Mouse (Mus musculus) adrenal gland, adult 2 months (tissue): ENCODE data around the gene Hspa8. TPM values are rescaled to one million over a fixed set of nuclear protein-coding genes. Genes with fewer than 3 reads are reported as not detected.
"Not testable (repeated sequence)": the region's sequence is repeated elsewhere in the genome, so short reads cannot be mapped to it uniquely, and the experiment has no call there.

ENCODE experiments used
- DNase-seq: peaks from one replicate; pipeline ENCODE4 v3.0.0; 2021
- polyA plus RNA-seq: library from polyadenylated mRNA; depleted of rRNA; stranded (reverse); fragments of >200 nt; gene quantifications from 2 replicates; pipeline ENCODE4 v1.2.3, GENCODE M21; 2012
- total RNA-seq, 2 experiments: library from RNA; stranded (reverse); gene quantifications; 2 replicates each; pipeline ENCODE4 v1.2.3; 2021

Gene Hspa8
- total and polyA plus RNA-seq, 3 experiments = 1,424 to 4,193 (median 2,267) TPM

DNA sequence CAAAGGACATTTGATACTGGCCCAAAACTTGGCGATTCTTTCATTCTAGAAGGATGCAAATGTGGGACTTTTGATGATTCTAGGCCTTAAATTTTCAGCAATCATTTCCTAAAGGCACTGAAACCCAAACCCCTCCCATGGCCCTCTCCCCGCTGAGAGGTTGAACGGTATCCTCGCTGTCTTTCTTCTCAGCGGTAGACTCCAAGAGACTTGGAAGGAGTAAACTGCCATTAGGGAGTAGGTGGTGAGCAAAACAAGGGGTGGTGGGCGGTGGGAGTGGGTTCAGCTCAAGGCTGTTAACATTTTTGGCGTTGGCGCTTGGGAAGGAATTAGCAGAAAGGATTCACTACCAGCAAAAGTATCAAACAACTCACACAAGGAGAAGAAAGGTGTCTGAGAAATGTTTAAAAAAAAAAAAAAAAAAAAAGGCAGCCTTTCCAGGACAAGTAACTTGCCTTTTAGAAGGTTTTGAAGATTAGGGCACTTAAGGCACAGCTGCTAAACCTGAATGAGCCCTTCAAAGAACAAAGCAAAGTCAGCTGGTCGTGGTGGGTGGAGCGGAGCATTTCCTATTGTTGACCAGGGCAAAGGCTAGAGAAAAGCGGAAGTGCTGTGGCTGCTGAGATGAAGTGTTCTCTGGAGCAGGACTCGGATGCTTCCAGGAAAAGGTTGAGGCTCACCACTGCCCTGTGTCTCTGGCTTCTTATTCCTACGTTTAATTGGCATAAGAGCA lies 17.0 kb upstream of the Hspa8 start:
- DNase-seq = peak; percentile 64

DNA sequence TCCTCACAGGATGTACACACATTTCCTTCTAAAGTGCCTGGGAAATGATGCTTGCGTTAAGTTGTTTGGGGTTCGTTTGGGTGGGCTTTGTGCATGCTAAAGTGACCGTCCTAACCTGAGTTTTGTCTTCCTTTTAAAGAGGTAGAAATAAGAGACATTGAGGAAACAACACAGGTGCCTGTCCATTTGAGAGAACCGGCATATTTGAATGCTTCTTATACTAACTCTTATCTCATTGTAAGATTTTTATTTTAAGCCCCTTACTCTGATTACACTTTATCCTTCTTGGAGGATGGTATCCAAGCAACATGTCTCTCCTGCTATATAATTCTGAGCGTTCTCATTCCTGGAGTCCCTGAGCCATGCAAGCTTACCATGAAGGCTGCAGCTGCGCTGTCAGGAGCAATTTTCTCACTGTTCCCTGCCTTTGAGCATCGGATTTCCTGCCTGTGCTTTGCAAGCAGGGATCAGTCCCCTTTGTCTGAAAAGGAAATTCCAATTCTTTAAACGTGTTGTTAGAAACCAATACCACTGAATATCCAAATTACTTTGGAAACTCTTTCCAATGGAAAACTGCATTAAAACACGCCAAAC lies 16.3 kb upstream of the Hspa8 start:
- no peak for DNase-seq

DNA sequence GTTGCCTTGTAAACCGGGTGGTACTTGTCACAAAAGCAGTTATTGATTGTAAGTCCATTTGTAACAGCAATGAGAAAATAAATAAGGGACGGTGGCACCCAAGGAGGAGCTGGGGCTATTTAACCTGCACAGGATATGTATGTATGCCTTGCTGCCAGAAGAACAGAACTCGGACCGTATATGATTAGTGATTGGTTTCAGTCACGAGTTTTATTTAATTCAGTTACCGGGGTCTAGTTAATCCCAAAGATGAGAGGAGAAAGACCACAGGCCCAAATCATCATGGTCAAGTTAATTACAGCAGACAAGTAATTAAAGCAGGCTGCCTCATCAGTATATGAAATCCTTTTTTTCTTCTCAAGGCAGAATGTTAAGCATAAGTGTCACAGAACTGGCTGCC lies 15.3 kb upstream of the Hspa8 start:
- DNase-seq = no peak

DNA sequence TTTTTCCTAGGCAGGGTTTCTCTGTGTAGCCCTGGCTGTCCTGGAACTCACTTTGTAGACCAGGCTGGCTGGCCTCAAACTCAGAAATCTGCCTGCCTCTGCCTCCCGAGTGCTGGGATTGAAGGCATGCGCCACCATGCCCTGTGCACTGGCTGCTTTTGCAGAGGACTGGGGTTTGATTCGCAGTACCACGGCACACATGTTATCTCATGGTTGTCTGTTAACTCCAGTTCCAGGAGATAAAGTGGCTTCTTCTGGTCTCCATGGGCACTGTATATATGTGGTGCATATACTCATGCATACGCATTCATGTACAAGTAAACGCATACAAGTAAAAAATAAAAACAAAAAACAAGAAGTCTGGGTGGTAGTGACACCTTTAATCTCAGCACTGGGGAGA lies 14.0 kb upstream of the Hspa8 start:
- DNase-seq = not testable (repeated sequence)

DNA sequence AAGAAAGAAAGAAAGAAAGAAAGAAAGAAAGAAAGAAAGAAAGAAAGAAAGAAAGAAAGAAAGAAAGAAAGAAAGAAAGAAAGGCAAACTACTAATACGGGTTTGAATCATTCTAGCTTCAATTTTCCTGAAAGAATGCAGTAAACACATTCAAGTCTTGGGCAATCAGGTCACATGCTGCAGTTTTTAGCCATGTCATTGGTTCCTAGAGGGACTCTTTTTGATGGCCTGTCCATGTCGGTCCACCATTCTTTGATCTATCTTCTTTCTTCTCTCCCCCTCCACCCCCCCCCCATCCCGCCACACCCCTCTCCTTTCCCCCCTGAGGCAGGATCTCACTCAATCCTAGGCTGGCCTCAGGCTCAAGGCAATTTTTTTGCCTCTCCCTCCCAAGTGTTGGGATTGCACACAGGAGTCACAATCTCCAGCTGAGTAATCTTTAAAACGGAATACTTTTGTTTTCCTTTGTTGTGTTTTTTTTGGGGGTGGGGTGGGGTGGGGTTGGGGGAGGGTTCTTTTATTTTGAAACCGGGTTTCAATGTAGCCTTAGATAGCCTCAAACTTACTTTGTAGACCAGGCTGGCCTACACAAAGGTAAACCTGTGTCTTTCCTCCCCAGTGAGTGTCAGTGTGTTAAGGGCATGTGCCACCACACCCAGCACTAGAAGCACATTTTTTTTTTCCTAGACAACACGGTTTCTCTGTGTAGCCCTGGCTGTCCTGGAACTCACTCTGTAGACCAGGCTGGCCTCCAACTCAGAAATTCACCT lies 8.7 kb upstream of the Hspa8 start:
- DNase-seq = no peak

DNA sequence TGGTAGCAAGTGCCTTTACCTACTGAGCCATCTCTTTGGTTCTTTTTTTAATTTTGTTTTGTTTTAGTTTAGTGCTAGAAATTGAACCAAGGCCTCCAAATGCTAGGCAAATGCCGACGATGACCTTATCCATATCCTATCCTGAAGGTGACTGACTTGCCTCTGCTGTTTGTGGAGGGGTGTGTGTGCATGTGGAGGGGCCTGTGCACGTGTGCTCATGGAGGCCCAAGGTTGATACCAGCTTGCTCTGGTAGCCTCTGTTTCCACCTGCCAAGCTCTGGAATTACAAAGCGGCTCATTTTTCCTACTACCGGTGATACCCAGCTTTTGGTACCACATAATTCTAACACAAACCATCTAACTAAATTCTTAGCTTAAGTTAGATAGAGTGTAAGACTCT lies 7.2 kb upstream of the Hspa8 start:
- DNase-seq = no peak

GRCm38 (mm10) chr9:40794251-40794650 lies 6.5 kb upstream of the Hspa8 start:
- peak; percentile 4 for DNase-seq

DNA sequence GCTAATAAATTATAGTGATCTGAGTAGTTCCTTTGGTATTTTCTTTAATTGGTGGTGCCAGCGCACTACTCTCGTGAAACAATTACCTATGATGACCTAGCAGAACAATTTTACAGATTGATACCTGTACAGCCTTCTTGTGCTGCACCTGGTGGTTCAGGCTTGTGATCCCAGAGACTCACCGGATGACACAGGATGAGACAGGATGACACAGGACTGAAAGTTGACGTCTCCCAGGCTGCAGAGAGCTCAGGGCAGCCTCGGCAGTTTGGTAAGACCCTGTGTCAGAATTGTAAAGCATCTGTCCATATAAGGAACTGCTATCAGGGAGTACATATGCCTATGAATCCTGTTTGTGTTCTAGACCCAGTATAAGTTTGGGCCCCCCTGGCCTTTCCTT lies 5.9 kb upstream of the Hspa8 start:
- DNase-seq = no peak

DNA sequence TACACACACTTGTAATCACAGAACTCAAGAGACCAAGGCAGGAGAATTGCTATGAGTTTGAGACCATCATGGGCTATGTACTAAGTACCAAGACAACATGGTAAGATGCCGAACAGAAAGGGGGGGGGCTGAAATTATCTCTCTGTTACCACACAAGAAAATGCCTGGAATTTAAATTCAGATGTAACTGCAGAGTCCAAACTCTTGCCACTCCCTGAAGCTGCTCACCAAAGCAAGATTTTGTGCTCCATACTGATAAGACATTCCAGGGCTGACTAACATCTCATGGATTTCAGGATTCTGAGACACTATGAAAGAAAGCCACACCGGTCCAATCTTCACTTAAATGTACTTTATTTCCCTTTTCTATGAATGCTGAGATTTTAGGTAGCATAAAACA lies 5.2 kb upstream of the Hspa8 start:
- DNase-seq = no peak

DNA sequence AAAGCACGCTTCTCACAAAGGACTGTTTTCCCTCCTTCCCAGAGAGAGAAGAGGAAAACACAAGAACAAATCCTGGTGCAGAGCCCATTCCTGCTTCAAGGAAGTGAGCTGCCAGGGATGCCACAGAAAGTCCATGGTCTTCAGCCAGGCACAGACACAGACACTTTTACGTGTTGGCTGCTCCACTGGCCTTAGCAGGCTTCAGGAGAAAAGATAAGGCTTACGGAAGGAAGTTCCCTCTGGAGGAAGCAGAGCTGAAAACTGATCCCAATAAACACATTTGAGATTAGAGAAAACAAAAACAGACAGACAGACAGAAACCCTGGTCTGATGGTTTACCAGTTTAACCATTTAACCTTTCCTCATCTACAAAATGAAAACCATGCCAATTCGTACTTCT lies 4.7 kb upstream of the Hspa8 start:
- peak; percentile 5 for DNase-seq

GRCm38 (mm10) chr9:40798247-40798960 lies 2.4 kb upstream of the Hspa8 start:
- DNase-seq = no peak

- peak; percentile 25 for DNase-seq
These were observed 1.7 kb upstream of the Hspa8 start for GRCm38 (mm10) chr9:40799112-40799511.

DNA sequence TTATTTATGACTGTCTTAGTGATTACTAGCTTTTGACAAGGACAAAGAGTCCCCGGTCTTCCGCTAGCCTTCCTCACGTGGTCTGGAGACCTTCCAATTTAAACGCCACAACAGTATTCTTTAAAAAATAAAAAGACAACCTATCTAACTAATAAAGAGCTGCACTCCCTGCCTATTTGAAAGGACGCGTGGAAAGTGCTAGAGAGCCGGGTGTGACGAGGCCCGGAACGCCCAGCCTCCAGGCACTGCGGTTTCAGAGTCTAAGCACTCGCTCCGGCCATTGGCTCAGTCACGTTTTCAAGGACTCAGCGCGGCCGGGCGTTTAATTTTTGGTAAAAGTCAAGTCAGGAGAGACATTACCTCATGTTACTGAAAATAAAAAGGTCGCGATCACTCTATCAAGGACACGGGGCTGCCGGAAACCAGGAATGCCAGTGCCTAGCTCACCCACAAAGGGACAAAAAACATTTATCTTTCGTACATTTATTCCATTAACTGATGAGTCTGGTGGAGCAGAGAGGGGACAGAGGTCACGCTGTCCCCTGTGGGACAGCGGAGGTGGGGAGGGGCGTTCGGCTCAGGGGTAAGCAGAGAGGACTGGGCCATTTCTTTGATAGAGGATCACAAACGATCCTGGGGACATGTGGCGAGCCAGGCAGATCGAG lies 815 bp upstream of the Hspa8 start:
- peak; percentile 93 for DNase-seq

GRCm38 (mm10) chr9:40801614-40802532 lies 1.1 kb downstream of the Hspa8 start:
- peak; percentile 66 for DNase-seq

DNA sequence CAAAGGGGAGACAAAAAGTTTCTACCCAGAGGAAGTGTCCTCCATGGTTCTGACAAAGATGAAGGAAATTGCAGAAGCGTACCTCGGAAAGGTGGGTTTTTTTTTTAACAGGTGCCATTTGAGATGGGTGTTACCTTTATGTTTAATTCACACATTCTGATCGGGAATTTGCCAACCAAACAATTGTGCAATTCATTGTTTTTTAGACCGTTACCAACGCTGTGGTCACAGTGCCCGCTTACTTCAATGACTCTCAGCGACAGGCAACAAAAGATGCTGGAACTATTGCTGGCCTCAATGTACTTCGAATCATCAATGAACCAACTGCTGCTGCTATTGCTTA lies 1.7 kb downstream of the Hspa8 start:
- DNase-seq = peak; percentile 11

DNA sequence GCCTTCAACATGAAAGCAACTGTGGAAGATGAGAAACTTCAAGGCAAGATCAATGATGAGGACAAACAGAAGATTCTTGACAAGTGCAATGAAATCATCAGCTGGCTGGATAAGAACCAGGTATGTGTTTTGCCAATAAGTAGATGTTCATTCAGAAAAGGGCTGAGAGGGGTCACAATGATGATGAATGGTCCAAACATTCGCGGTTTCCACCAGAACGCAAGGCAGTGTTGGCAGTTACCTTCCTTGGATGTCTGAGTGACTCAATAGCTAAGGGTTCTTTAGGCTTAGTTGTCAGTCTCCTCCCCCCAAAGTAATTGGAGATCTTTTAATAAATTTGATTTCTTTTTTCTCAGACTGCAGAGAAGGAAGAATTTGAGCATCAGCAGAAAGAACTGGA lies 3.8 kb downstream of the Hspa8 start:
- DNase-seq = peak; percentile 10

DNA sequence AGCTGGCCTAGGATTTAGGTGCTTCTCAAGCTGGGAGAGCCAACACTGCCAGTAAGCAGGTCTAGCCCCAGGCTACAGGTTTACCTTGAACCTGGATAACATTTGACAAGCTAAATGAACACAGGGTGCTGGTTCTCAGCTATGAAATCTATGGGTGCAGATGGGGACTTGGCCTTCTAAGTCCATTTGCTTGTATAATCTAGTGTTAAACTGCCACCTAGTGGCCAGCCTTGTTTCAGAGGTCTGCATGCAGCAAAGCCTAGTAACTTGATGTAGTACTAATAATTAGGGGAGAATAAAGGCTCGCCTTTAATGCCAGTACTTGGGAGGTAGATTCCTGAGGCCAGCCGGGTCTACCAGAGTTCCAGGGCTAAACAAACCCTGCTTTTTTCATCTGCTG lies 4.5 kb downstream of the Hspa8 start:
- DNase-seq = peak; percentile 59

GRCm38 (mm10) chr9:40806440-40807288 lies 5.9 kb downstream of the Hspa8 start:
- DNase-seq = peak; percentile 46

DNA sequence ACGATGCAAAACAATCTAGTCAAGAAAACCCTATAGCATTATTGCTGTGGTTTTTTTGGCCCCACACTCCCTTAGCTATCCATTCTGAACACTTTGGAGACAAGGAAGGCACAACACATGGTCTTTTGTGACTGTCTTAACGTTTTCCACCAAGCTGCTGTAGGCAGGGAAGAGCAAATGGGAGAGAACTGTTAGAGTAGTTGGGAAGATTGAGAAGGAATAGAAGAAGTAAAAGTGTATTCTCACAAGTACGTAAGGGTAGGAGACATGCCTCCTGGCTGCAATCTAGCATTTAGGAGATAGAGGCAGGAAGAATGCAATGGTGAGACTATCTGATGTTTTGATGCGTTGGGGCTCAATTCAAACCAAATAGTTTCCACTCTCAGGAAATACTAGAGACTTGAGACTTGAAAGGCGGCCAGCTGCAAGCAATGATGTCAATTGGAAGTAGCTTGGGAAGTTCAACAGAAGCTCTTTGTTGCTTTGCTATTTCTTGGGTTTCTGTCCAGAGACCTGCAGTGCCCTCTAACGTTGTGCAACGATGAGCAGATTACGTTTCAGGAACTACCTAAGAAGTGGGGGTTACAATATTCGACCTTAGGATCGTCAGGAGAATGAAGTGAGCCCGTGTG lies 6.6 kb downstream of the Hspa8 start:
- DNase-seq = peak; percentile 31
